Mouse (Mus musculus): ENCODE results near the gene Nup214. TPM values are rescaled to one million over a fixed set of nuclear protein-coding genes. Genes with fewer than 3 reads are reported as not detected.
A peak's percentile ranks its signal among the peaks of the same experiment; 100 is the strongest.

Nup214 gene
- polyA plus RNA-seq, 1 experiment: 80.0 TPM

DNA sequence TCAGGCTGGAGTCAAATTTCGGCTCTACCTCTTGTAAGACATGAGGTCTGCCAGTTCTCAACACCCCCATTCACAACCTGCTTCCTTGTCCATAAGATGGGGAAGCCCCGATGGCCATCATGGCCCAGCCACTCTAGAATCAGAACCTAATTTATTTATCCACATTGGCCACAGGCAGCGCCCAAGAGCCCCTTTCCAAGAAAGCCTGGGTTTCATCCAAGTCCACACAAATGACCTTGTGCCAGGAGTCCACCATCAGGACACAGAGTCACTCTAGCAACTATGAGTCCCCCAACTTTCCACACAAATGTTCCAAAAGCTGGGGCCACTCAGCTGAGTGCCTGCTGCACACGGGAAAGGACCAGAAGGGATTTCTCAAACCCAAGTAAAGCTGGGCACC is 91.8 kb downstream of the Nup214 start:
- Histone ChIP-seq H3K4me3 (replicated peaks; ENCODE audit: control insufficient read depth, low read depth, low read length) (no peak overlapping the region), H3K4me1 (ENCODE audit: control insufficient read depth, insufficient read depth, low read length) (peaks cover 9% of the 10 kb centered on the region), H3K27ac (ENCODE audit: control insufficient read depth, insufficient read depth, low read depth, low read length, poor library complexity) (no peak overlapping the region)
- TF ChIP-seq POLR2A (IDR thresholded peaks at IDR 0.05; ENCODE audit: borderline replicate concordance, control insufficient read depth, low read depth, low read length): no peak
- no peak for TF ChIP-seq CTCF (IDR thresholded peaks at IDR 0.05; ENCODE audit: control insufficient read depth, insufficient read depth, low read length)
- WGBS: 86% methylated on average over 4 of the region's 4 CpGs

DNA sequence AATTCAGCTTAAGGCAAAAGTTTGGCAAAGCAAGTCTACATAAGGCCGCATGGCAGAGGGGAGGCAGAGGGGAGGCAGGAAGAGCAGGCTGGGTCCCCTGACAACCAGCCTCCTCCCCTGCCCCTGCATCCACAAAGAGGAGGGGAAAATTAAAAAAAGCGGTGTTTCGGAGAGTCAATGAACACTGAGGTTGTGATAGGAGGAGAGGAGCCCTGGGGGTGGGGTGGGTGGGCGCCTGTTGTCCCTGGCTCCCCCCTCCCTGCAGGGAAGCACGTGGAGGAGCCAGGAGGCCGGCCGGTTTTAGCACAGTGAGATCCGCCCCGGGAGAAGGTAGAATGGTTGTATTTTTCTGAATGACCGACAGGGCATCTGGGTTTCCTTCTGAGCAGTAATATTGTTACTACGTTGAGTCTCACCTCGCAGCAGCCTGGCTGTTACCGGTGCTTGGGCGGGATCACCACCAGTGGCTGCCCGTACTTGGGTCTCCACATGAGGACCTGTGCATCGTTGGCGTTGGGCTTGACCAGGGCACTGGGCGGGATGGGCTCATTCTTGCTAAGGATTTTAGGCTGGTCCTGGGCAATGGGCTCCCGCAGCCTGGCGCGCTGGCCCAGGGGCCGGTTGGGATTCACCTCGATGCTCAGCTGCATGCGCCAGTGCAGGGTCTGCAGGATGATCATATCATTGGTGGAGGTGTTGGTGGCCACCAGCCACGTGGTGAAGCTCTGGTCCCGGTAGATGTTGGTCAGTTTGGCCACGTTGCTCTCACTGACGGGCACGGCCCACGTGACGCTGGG is 94.8 kb downstream of the Nup214 start:
- no peak for TF ChIP-seq CTCF (IDR thresholded peaks at IDR 0.05; ENCODE audit: control insufficient read depth, insufficient read depth, low read length)
- TF ChIP-seq POLR2A (IDR thresholded peaks at IDR 0.05; ENCODE audit: borderline replicate concordance, control insufficient read depth, low read depth, low read length): no peak

DNA sequence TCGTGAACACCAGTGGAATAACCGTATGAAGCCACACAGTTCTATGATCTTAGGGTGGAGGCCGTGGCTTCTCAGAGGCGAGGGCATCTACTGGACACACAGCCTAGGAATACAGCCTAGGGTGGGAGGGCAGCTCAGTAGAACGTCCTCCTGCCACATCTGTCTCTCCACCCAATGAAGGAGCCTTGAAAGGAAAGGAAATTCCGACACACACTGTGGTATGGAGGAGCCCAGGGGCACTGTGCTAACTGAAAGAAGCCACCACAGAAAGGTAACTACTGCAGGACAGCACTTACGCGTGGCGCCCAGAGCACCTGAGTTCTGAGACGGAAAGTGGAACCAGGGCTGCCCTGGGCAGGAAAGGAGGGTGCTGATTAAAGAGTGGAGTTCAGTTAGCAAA is 96.5 kb downstream of the Nup214 start:
- H3K4me1 ChIP-seq (ENCODE audit: control insufficient read depth, insufficient read depth, low read length): no peaks in the 10 kb centered on the region; the same call in 1 of the 2 replicates
- WGBS: 93% methylated on average over 10 of the region's 10 CpGs
- no peak overlapping the region for H3K27ac ChIP-seq (ENCODE audit: control insufficient read depth, insufficient read depth, low read depth, low read length, poor library complexity)
- no peak overlapping the region for H3K4me3 ChIP-seq (replicated peaks; ENCODE audit: control insufficient read depth, low read depth, low read length)
- no peak for TF ChIP-seq CTCF (IDR thresholded peaks at IDR 0.05; ENCODE audit: control insufficient read depth, insufficient read depth, low read length)
- TF ChIP-seq POLR2A (IDR thresholded peaks at IDR 0.05; ENCODE audit: borderline replicate concordance, control insufficient read depth, low read depth, low read length): no peak

More for the DNA sequence above, 94.8 kb downstream of the Nup214 start:
- Histone ChIP-seq H3K4me1 (ENCODE audit: control insufficient read depth, insufficient read depth, low read length) (peaks cover 1% of the 10 kb centered on the region; the same call in 1 of the 2 replicates), H3K4me3 (replicated peaks; ENCODE audit: control insufficient read depth, low read depth, low read length) (no peak overlapping the region), H3K27ac (ENCODE audit: control insufficient read depth, insufficient read depth, low read depth, low read length, poor library complexity) (no peak overlapping the region)
- 92% methylated on average over 31 of the region's 31 CpGs for WGBS

DNA sequence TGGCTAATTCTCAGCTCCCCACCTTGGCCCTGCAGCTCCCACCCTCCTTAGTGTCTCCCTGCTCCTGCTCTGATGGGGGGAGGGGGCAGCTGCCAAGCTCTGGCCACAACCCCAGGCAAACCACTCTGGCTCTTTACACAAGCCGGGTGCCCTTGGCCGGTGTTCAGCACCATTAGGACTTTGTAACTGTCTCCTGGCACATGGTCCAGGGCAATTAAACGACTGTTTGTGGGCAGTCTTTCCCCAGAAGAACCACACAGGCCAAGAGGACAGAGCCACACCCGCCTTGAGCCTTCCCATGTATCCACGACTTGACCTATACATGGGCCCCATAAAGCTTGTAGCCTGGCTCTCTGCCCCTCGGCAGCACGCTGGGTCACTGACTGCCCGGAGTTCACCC is 100.2 kb downstream of the Nup214 start:
- no peak overlapping the region for H3K4me3 ChIP-seq (replicated peaks; ENCODE audit: control insufficient read depth, low read depth, low read length)
- no peak overlapping the region for H3K27ac ChIP-seq (ENCODE audit: control insufficient read depth, insufficient read depth, low read depth, low read length, poor library complexity)
- H3K4me1 ChIP-seq (ENCODE audit: control insufficient read depth, insufficient read depth, low read length): peaks cover 7% of the 10 kb centered on the region; the same call in 1 of the 2 replicates
- TF ChIP-seq CTCF (IDR thresholded peaks at IDR 0.05; ENCODE audit: control insufficient read depth, insufficient read depth, low read length): no peak
- TF ChIP-seq POLR2A (IDR thresholded peaks at IDR 0.05; ENCODE audit: borderline replicate concordance, control insufficient read depth, low read depth, low read length): no peak
- 47% methylated on average over 8 of the region's 8 CpGs for WGBS

DNA sequence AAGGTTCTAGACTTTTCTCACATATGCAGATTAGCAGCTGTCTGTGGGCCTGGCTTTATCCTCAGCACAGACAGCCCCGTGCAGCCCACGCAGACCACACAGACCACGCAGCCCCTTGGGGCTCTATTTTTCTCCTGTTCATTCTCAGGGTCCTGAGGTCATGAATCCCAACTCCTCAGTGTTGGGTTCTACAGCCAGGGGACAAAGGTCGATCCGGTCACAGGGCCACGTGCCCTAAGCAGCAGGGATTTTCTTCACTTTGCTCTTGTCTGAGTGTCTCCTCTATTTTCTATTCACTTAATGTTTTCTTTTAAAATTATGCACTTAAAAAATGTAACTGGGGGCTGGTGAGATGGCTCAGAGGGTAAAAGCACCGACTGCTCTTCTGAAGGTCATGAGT is 101.1 kb downstream of the Nup214 start:
- Histone ChIP-seq H3K4me1 (ENCODE audit: control insufficient read depth, insufficient read depth, low read length) (peaks cover 8% of the 10 kb centered on the region), H3K27ac (ENCODE audit: control insufficient read depth, insufficient read depth, low read depth, low read length, poor library complexity) (no peak overlapping the region), H3K4me3 (replicated peaks; ENCODE audit: control insufficient read depth, low read depth, low read length) (no peak overlapping the region)
- TF ChIP-seq POLR2A (IDR thresholded peaks at IDR 0.05; ENCODE audit: borderline replicate concordance, control insufficient read depth, low read depth, low read length): no peak
- TF ChIP-seq CTCF (IDR thresholded peaks at IDR 0.05; ENCODE audit: control insufficient read depth, insufficient read depth, low read length): no peak
- 69% methylated on average over 7 of the region's 7 CpGs for WGBS

DNA sequence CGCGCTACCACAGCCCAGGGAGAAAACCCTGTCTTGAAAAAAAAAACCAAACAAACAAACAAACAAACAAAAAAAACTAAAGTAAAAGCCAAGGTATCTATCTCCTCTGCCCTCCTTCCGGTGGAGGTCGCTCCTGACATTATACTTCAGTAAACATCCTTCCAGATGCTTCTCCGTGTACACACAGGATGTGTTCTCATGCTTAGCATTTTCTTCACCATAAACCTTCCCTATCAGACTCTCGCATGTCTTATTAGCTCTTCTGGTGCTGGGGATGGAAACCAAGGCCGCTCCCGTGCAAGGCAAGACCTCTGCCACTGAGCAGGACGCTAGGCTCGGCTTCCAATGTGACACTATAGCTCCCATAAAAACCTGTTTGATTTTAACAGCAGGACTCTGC is 103.5 kb downstream of the Nup214 start:
- 81% methylated on average over 10 of the region's 10 CpGs for WGBS
- Histone ChIP-seq H3K4me1 (ENCODE audit: control insufficient read depth, insufficient read depth, low read length) (peaks cover 9% of the 10 kb centered on the region), H3K27ac (ENCODE audit: control insufficient read depth, insufficient read depth, low read depth, low read length, poor library complexity) (no peak overlapping the region), H3K4me3 (replicated peaks; ENCODE audit: control insufficient read depth, low read depth, low read length) (no peak overlapping the region)
- TF ChIP-seq POLR2A (IDR thresholded peaks at IDR 0.05; ENCODE audit: borderline replicate concordance, control insufficient read depth, low read depth, low read length): no peak
- TF ChIP-seq CTCF (IDR thresholded peaks at IDR 0.05; ENCODE audit: control insufficient read depth, insufficient read depth, low read length): no peak

DNA sequence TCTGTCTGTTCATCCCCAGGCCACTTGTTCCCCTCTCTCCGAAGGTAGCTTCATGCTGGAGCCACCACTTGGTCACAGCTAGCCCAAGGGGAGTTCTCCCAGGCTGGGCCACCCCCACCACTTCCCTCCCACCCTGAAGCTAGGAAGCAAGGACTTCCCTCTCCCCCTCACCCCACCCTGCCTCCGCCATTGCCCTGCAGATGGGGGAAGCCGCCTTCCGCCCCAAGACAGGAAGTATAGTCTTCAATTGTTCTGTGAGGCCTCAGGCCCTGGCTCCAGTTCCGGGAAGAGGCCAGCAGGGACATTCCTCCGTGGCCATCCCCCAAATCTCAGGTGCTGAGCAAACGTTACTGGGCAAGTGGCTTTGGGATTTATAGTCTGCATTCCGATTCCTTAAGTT is 104.3 kb downstream of the Nup214 start:
- Histone ChIP-seq H3K4me1 (ENCODE audit: control insufficient read depth, insufficient read depth, low read length) (peaks cover 9% of the 10 kb centered on the region), H3K27ac (ENCODE audit: control insufficient read depth, insufficient read depth, low read depth, low read length, poor library complexity) (peak overlapping the region; percentile 3; the same call in 1 of the 2 replicates), H3K4me3 (replicated peaks; ENCODE audit: control insufficient read depth, low read depth, low read length) (no peak overlapping the region)
- 17% methylated on average over 8 of the region's 8 CpGs for WGBS
- TF ChIP-seq CTCF (IDR thresholded peaks at IDR 0.05; ENCODE audit: control insufficient read depth, insufficient read depth, low read length): no peak

DNA sequence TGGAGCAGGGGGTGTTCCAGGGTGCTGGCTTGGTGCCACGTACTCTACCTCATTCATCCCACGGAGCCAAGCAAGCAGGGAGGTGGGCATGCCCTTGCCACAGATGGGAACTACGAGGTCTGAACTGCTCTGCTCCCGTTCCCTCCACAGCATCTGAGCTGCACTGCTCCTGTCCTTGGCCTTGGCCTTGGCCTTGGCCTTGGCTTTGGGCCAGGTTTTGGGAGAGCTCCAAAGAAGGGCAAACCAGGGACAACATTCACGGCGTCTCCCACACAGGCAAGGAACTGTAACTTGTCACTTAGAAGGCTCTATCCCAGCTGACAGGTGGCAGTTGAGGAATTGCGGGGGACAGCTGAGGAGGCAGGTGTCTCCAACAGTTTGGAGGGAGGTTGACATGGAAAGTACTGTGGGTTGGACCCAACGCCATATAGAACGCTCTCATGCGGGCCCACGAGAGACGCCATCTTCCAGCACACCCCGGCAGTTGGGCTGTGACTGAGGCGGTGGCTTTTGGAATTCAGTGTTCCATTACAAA is 105.0 kb downstream of the Nup214 start:
- no peak for TF ChIP-seq POLR2A (IDR thresholded peaks at IDR 0.05; ENCODE audit: borderline replicate concordance, control insufficient read depth, low read depth, low read length)
- no peak for TF ChIP-seq CTCF (IDR thresholded peaks at IDR 0.05; ENCODE audit: control insufficient read depth, insufficient read depth, low read length)
- peak overlapping the region; percentile 3; the same call in 1 of the 2 replicates for H3K27ac ChIP-seq (ENCODE audit: control insufficient read depth, insufficient read depth, low read depth, low read length, poor library complexity)
- 86% methylated on average over 14 of the region's 14 CpGs for WGBS
- H3K4me1 ChIP-seq (ENCODE audit: control insufficient read depth, insufficient read depth, low read length): peaks cover 9% of the 10 kb centered on the region
- peak overlapping the region; percentile 16 for H3K4me3 ChIP-seq (replicated peaks; ENCODE audit: control insufficient read depth, low read depth, low read length)
